Mouse (Mus musculus): Measurements from ENCODE around the gene Daam2. TPM values are rescaled to one million over a fixed set of nuclear protein-coding genes. Genes with fewer than 3 reads are reported as not detected.
A peak's percentile ranks its signal among the peaks of the same experiment; 100 is the strongest.

The Daam2 gene
- total and polyA plus RNA-seq, 3 experiments: 0.04 to 0.41 TPM; not detected in 1

DNA sequence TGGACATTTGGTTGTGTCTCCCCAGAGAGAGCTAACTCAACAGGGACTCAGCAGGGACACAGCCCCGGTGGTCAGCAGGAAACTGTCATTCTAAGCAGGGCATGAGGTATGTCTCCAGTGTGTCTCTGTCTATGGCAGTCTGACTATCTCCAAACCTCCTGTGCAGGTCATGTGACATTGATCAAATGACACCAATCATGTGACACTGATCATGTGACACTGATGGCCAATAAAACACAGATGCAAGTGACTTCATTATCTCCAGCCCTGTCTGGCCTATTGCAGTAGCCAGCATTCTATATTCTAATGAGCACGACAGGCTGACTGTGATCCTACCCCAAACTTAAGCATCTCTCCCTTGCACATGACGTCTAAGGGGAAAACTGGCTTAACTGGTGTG lies 147.9 kb downstream of the Daam2 start:
- in situ Hi-C loops (cut with MboI; ENCODE audit: low pct_ligation_motif_present, low pct_unique_long_range_greater_than_20kb, low sequenced_read_pairs) (loop anchor here (25.0 kb wide), 1 partner anchor 954 kb away; the partner anchor contains the start of genes Tspo2 and Unc5cl), dilution Hi-C loops (cut with MboI; ENCODE audit: extremely low pct_ligation_motif_present, extremely low pct_unique_long_range_greater_than_20kb, low sequenced_read_pairs) (no loop called here)
- peaks cover 35% of the 10 kb centered on the region for H3K27me3 ChIP-seq (replicated peaks)

DNA sequence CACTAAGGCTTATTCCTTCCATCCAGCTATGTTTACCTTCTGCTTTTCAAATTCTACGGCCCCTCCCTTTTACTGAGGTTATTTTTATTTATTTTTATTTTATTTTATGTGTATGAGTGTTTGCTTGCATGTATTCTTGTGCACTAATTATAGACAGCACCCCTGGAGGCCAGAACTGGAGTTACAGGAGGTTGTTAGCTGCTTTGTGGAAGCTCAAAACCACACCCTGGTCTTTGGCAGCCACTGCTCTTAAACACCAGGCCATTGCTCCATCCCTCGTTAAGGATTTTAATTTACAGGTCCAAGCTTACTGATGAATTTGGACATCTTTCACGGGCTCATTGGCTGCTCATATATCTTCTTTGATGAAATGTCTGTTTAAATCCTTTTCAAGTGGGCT lies 150.6 kb downstream of the Daam2 start:
- Histone ChIP-seq H3K79me2 (replicated peaks; ENCODE audit: control insufficient read depth, extremely low read depth, insufficient read depth, poor library complexity, severe bottlenecking) (no peaks in the 10 kb centered on the region), H3K36me3 (replicated peaks in 1 of 2; ENCODE audit: control insufficient read depth in 1 of 2, insufficient read depth in 1 of 2, low read length in 1 of 2) (no peaks in the 10 kb centered on the region), H3K9me3 (replicated peaks; ENCODE audit: low read length) (no peaks in the 10 kb centered on the region), H3K27me3 (replicated peaks) (peaks cover 22% of the 10 kb centered on the region), H3K9ac (ENCODE audit: insufficient read depth, low read depth) (no peak overlapping the region), H3K4me2 (ENCODE audit: insufficient read depth, low read depth, poor library complexity, severe bottlenecking) (no peak overlapping the region), H3K4me1 (ENCODE audit: control insufficient read depth in 1 of 2, insufficient read depth in 2 of 2) (no peaks in the 10 kb centered on the region), H3K4me3 (replicated peaks in 1 of 3; ENCODE audit: low read depth in 2 of 3, low read length in 2 of 3, poor library complexity in 1 of 3) (no peak overlapping the region), H3K27ac (ENCODE audit: insufficient read depth, low read depth) (no peak overlapping the region)
- in situ Hi-C loops (cut with MboI; ENCODE audit: low pct_ligation_motif_present, low pct_unique_long_range_greater_than_20kb, low sequenced_read_pairs) (loop anchor here (25.0 kb wide), 1 partner anchor 951 kb away; the partner anchor contains the start of genes Tspo2 and Unc5cl), dilution Hi-C loops (cut with MboI; ENCODE audit: extremely low pct_ligation_motif_present, extremely low pct_unique_long_range_greater_than_20kb, low sequenced_read_pairs) (no loop called here)
- no peak for TF ChIP-seq BHLHE40 (IDR thresholded peaks at IDR 0.05; ENCODE audit: low read depth, low read length)
- TF ChIP-seq GABPA (IDR thresholded peaks at IDR 0.05; ENCODE audit: insufficient replicate concordance, low read depth, low read length): no peak
- peak in 1 of 2 experiments; percentile 44; a peak in 2 of 4 replicates for TF ChIP-seq CTCF (conservative IDR thresholded peaks at IDR 0.05 in 1 of 2, IDR thresholded peaks at IDR 0.05 in 1 of 2; ENCODE audit: low read depth in 2 of 2, low read length in 2 of 2)
- no peak for TF ChIP-seq POLR2AphosphoS2 (IDR thresholded peaks at IDR 0.05; ENCODE audit: low read depth, low read length)
- DNase-seq (ENCODE audit: extremely low read depth): peak; percentile 32

More for the DNA sequence above, 147.9 kb downstream of the Daam2 start:
- no peaks in the 10 kb centered on the region for H3K79me2 ChIP-seq (replicated peaks; ENCODE audit: control insufficient read depth, extremely low read depth, insufficient read depth, poor library complexity, severe bottlenecking)
- TF ChIP-seq USF1 (IDR thresholded peaks at IDR 0.05; ENCODE audit: low read depth, low read length): peak; percentile 67
- TF ChIP-seq IRF4 (IDR thresholded peaks at IDR 0.05; ENCODE audit: low read depth, low read length): no peak
- peak; percentile 88 for TF ChIP-seq USF2 (conservative IDR thresholded peaks at IDR 0.05; ENCODE audit: low read depth, low read length)
- H3K4me1 ChIP-seq (ENCODE audit: control insufficient read depth in 1 of 2, insufficient read depth in 2 of 2): no peaks in the 10 kb centered on the region
- H3K4me3 ChIP-seq (replicated peaks in 1 of 3; ENCODE audit: low read depth in 2 of 3, low read length in 2 of 3, poor library complexity in 1 of 3): no peak overlapping the region
- H3K4me2 ChIP-seq (ENCODE audit: insufficient read depth, low read depth, poor library complexity, severe bottlenecking): no peak overlapping the region
- H3K9ac ChIP-seq (ENCODE audit: insufficient read depth, low read depth): no peak overlapping the region
- DNase-seq (ENCODE audit: extremely low read depth): no peak
- no peaks in the 10 kb centered on the region for H3K36me3 ChIP-seq (replicated peaks in 1 of 2; ENCODE audit: control insufficient read depth in 1 of 2, insufficient read depth in 1 of 2, low read length in 1 of 2)
- no peak overlapping the region for H3K27ac ChIP-seq (ENCODE audit: insufficient read depth, low read depth)
- H3K9me3 ChIP-seq (replicated peaks; ENCODE audit: low read length): no peaks in the 10 kb centered on the region

DNA sequence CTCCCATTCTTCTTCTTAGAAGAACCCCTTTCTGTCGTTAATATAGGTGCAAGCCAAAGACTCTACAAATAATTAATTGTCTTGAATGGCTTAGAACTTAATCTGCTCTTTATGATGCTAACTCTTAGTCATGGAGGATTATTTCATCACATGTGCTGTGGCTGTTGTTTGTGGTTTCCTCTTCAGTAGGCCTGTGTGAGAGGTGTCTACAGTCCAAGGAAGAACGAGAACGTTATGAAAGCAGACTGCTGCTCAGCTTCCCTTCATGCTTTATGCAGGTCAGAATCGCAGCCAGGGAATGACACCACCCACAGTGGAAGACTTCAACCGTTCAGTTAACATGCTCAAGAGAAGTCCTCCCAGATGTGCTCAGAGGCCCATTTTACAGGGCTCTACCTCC lies 151.2 kb downstream of the Daam2 start:
- Histone ChIP-seq H3K9me3 (replicated peaks; ENCODE audit: low read length) (no peaks in the 10 kb centered on the region), H3K79me2 (replicated peaks; ENCODE audit: control insufficient read depth, extremely low read depth, insufficient read depth, poor library complexity, severe bottlenecking) (no peaks in the 10 kb centered on the region), H3K9ac (ENCODE audit: insufficient read depth, low read depth) (no peak overlapping the region), H3K4me1 (ENCODE audit: control insufficient read depth in 1 of 2, insufficient read depth in 2 of 2) (0 out of 4 replicates have a peak, but pooled peaks cover 0 to 2% of the 10 kb centered on the region in 2 experiments), H3K27me3 (replicated peaks) (peaks cover 21% of the 10 kb centered on the region), H3K36me3 (replicated peaks in 1 of 2; ENCODE audit: control insufficient read depth in 1 of 2, insufficient read depth in 1 of 2, low read length in 1 of 2) (no peaks in the 10 kb centered on the region), H3K27ac (ENCODE audit: insufficient read depth, low read depth) (no peak overlapping the region), H3K4me3 (replicated peaks in 1 of 3; ENCODE audit: low read depth in 2 of 3, low read length in 2 of 3, poor library complexity in 1 of 3) (no peak overlapping the region), H3K4me2 (ENCODE audit: insufficient read depth, low read depth, poor library complexity, severe bottlenecking) (no peak overlapping the region)
- dilution Hi-C loops (cut with MboI; ENCODE audit: extremely low pct_ligation_motif_present, extremely low pct_unique_long_range_greater_than_20kb, low sequenced_read_pairs): no loop called here
- in situ Hi-C loops (cut with MboI; ENCODE audit: low pct_ligation_motif_present, low pct_unique_long_range_greater_than_20kb, low sequenced_read_pairs): loop anchor here (25.0 kb wide), 1 partner anchor 951 kb away; the partner anchor contains the start of genes Tspo2 and Unc5cl
- no peak for DNase-seq (ENCODE audit: extremely low read depth)
- TF ChIP-seq ETS1 (conservative IDR thresholded peaks at IDR 0.05; ENCODE audit: low read depth, low read length) (no peak), PAX5 (IDR thresholded peaks at IDR 0.05; ENCODE audit: low read length) (no peak), ELF1 (IDR thresholded peaks at IDR 0.05; ENCODE audit: low read depth, low read length) (no peak), MYC (IDR thresholded peaks at IDR 0.05; ENCODE audit: low read depth, low read length) (no peak)

Other genes with a start within 250 kb of the Daam2 start
- 6.4 and 7.3 TPM in 2 replicates for gene Mocs1, start 136.0 kb downstream of the Daam2 start, total RNA-seq (2012; rRNA removed)
- 2.9 and 3.7 TPM in 2 replicates for gene Mocs1, start 136.0 kb downstream of the Daam2 start, total RNA-seq (2014; rRNA removed)
- gene Mocs1, start 136.0 kb downstream of the Daam2 start, polyA plus RNA-seq (2012; ENCODE audit: insufficient read length, low read depth): 8.8 and 9.4 TPM in 2 replicates
- gene Kif6, start 50.8 kb upstream of the Daam2 start, total RNA-seq (2012; rRNA removed): not detected in 2 replicates
- gene Kif6, start 50.8 kb upstream of the Daam2 start, total RNA-seq (2014; rRNA removed): not detected in 2 replicates
- not detected in 2 replicates for gene Kif6, start 50.8 kb upstream of the Daam2 start, polyA plus RNA-seq (2012; ENCODE audit: insufficient read length, low read depth)